In genomic region chr10:80320340-80320760, GRCm38 (mm10) we compare ENCODE assay signal across 8 mouse cellular contexts. TPM values are rescaled to one million over a fixed set of nuclear protein-coding genes. Genes with fewer than 3 reads are reported as not detected.
A peak's percentile ranks its signal among the peaks of the same experiment; 100 is the strongest.
DNase-seq lines count a peak whose midpoint lies in the region; ATAC-seq lines count a peak whose summit lies in the region.

Gene 2310011J03Rik, minus strand, starts transcription at chr10:80320537.

- ATAC-seq in inflammation-experienced regulatory T-cells, adult 6 months: peak; percentile 85
- peak; percentile 62 for ATAC-seq in megakaryocyte-erythroid progenitor cell, adult 5-6 weeks (replicated peaks; ENCODE audit: low FRiP score, low TSS enrichment, poor library complexity, severe bottlenecking)

- intact Hi-C loops in gastrocnemius, postnatal 14 days (cut with DNase I; ENCODE audit: low total_unique reads): no loop called here
- intact Hi-C loops in left cerebral cortex, postnatal 10 days (cut with DNase I): no loop called here

- DNase-seq in adipocyte (ENCODE audit: low spot score): peak; percentile 94
- DNase-seq in embryo, embryonic 10 days (ENCODE audit: low spot score): peak; percentile 96
- peak; percentile 93 for DNase-seq in gastrocnemius, postnatal 14 days
- DNase-seq in left cerebral cortex, postnatal 10 days (ENCODE audit: extremely low spot score in 1 of 2, low spot score in 2 of 2): peak; percentile 91 to 95
- peak; percentile 91 for DNase-seq in right cerebral cortex, postnatal 25 days
- peak; percentile 83 to 92 for DNase-seq in urinary bladder, postnatal 4 days (ENCODE audit: low spot score in 2 of 2)

RNA-seq across cellular contexts. Expression of gene 2310011J03Rik, which starts in this region (rescaled TPM):
- 1 to 10 TPM; 7.6 to 8.3 TPM for total RNA-seq in gastrocnemius, postnatal 14 days (2021)
- polyA plus RNA-seq in inflammation-experienced regulatory T-cells, adult 6 months (2017; shearing (Covaris generic)): 10 to 100 TPM; 38.1 to 52.1 (median 41.8) TPM
- 10 to 100 TPM; 19.9 to 21.0 TPM for total RNA-seq in left cerebral cortex, postnatal 10 days (2021)
- total RNA-seq in megakaryocyte-erythroid progenitor cell, adult 5-6 weeks (2014; fragmentation: Nextera tagmentation): 34.1 and 50.4 TPM in 2 replicates
- 16.6 and 21.3 TPM in 2 replicates for total RNA-seq in megakaryocyte-erythroid progenitor cell, adult 5-6 weeks (2017)

Comparison
In these comparisons a context has a peak if more than half of its experiments do, and no peak if none do; other contexts are left out.
1. Peak in every context shown above with its lines: DNase-seq and ATAC-seq.